Mouse (Mus musculus): ENCODE measurements at regions not wholly inside any gene's neighbourhood (a gene's known extent, or its start where the extent isn't known, plus 50 kb on each side); places are given as distances from the start of the nearest gene placed in this dataset.

- Histone ChIP-seq H3K9me3 (replicated peaks; ENCODE audit: control insufficient read depth, low read length) (no peaks in the 10 kb centered on the region), H3K4me3 (ENCODE audit: low read depth, low read length) (no peak overlapping the region), H3K4me2 (ENCODE audit: low read length) (no peak overlapping the region), H3K9ac (ENCODE audit: low read length) (no peak overlapping the region), H3K27me3 (replicated peaks; ENCODE audit: control insufficient read depth, insufficient read depth, low read length) (no peaks in the 10 kb centered on the region), H3K4me1 (ENCODE audit: control insufficient read depth, insufficient read depth, low read length) (peaks cover 10% of the 10 kb centered on the region; the same call in 1 of the 2 replicates), H3K36me3 (ENCODE audit: control insufficient read depth, insufficient read depth, low read length) (no peaks in the 10 kb centered on the region), H3K27ac (ENCODE audit: low read depth, low read length) (no peak overlapping the region)
- 43% methylated on average over 5 of the region's 5 CpGs for WGBS
- no peak for ATAC-seq
- DNase-seq (ENCODE audit: low spot score), result peak; percentile 67
Measured at GRCm38 (mm10) chr10:96880771-96881170, 264.0 kb downstream of the Btg1 start.

DNA sequence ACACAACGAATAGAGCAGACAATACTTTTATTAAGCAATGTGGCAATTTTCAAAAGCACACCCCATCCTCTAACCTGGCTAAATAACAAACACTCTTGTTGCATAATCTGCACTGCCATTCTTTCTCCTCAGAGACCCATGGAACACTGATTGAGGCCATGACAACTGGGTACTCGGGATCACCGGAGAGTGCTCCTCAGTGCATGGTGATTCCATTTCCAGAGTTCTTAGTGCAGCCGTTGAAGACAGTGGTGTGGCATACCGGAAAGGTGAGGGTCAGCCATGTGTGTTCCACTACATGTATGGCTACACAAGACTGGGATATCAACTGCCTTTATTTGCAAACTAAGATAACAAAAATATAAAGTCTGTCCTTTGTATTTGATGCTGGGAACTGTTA is 264.4 kb downstream of the Btg1 start:
- 50% methylated on average over 5 of the region's 5 CpGs for WGBS
- Histone ChIP-seq H3K4me2 (ENCODE audit: low read length) (no peak overlapping the region), H3K4me1 (ENCODE audit: control insufficient read depth, insufficient read depth, low read length) (peaks cover 10% of the 10 kb centered on the region; the same call in 1 of the 2 replicates), H3K9ac (ENCODE audit: low read length) (no peak overlapping the region), H3K9me3 (replicated peaks; ENCODE audit: control insufficient read depth, low read length) (no peaks in the 10 kb centered on the region), H3K27me3 (replicated peaks; ENCODE audit: control insufficient read depth, insufficient read depth, low read length) (no peaks in the 10 kb centered on the region), H3K4me3 (ENCODE audit: low read depth, low read length) (no peak overlapping the region), H3K36me3 (ENCODE audit: control insufficient read depth, insufficient read depth, low read length) (no peaks in the 10 kb centered on the region), H3K27ac (ENCODE audit: low read depth, low read length) (no peak overlapping the region)
- 0 out of 2 replicates have a peak, but pooled peaks have one; percentile 26 for ATAC-seq
- DNase-seq (ENCODE audit: low spot score), result no peak

- peaks cover 10% of the 10 kb centered on the region; the same call in 1 of the 2 replicates for H3K4me1 ChIP-seq (ENCODE audit: control insufficient read depth, insufficient read depth, low read length)
- ATAC-seq (peak; percentile 65; the same call in 1 of the 2 replicates), DNase-seq (ENCODE audit: low spot score) (peak; percentile 56)
- 66% methylated on average over 2 of the region's 2 CpGs for WGBS
- no peak overlapping the region for H3K4me3 ChIP-seq (ENCODE audit: low read depth, low read length)
- H3K27ac ChIP-seq (ENCODE audit: low read depth, low read length), result no peak overlapping the region
- no peaks in the 10 kb centered on the region for H3K36me3 ChIP-seq (ENCODE audit: control insufficient read depth, insufficient read depth, low read length)
- no peak overlapping the region for H3K4me2 ChIP-seq (ENCODE audit: low read length)
- H3K9ac ChIP-seq (ENCODE audit: low read length), result no peak overlapping the region
- H3K27me3 ChIP-seq (replicated peaks; ENCODE audit: control insufficient read depth, insufficient read depth, low read length), result no peaks in the 10 kb centered on the region
- no peaks in the 10 kb centered on the region for H3K9me3 ChIP-seq (replicated peaks; ENCODE audit: control insufficient read depth, low read length)
Measured at GRCm38 (mm10) chr10:96881660-96882059, 264.9 kb downstream of the Btg1 start.

- 82% methylated on average over 1 of the region's 1 CpGs for WGBS
- Histone ChIP-seq H3K4me1 (ENCODE audit: control insufficient read depth, insufficient read depth, low read length) (no peaks in the 10 kb centered on the region), H3K36me3 (ENCODE audit: control insufficient read depth, insufficient read depth, low read length) (no peaks in the 10 kb centered on the region), H3K9ac (ENCODE audit: low read length) (no peak overlapping the region), H3K27me3 (replicated peaks; ENCODE audit: control insufficient read depth, insufficient read depth, low read length) (no peaks in the 10 kb centered on the region), H3K4me2 (ENCODE audit: low read length) (no peak overlapping the region), H3K4me3 (ENCODE audit: low read depth, low read length) (no peak overlapping the region), H3K9me3 (replicated peaks; ENCODE audit: control insufficient read depth, low read length) (no peaks in the 10 kb centered on the region), H3K27ac (ENCODE audit: low read depth, low read length) (no peak overlapping the region)
- no peak for DNase-seq (ENCODE audit: low spot score)
- no peak for ATAC-seq
Measured at GRCm38 (mm10) chr10:96901150-96901549, 284.3 kb downstream of the Btg1 start.

GRCm38 (mm10) chr10:96905098-96905809 is 288.4 kb downstream of the Btg1 start:
- no peak overlapping the region for H3K27ac ChIP-seq (ENCODE audit: low read depth, low read length)
- H3K27me3 ChIP-seq (replicated peaks; ENCODE audit: control insufficient read depth, insufficient read depth, low read length), result no peaks in the 10 kb centered on the region
- ATAC-seq, result no peak
- DNase-seq (ENCODE audit: low spot score), result no peak
- H3K4me2 ChIP-seq (ENCODE audit: low read length), result no peak overlapping the region
- no peaks in the 10 kb centered on the region for H3K36me3 ChIP-seq (ENCODE audit: control insufficient read depth, insufficient read depth, low read length)
- no peaks in the 10 kb centered on the region for H3K9me3 ChIP-seq (replicated peaks; ENCODE audit: control insufficient read depth, low read length)
- H3K9ac ChIP-seq (ENCODE audit: low read length), result no peak overlapping the region
- no peak overlapping the region for H3K4me3 ChIP-seq (ENCODE audit: low read depth, low read length)
- 95% methylated on average over 4 of the region's 4 CpGs for WGBS
- no peaks in the 10 kb centered on the region for H3K4me1 ChIP-seq (ENCODE audit: control insufficient read depth, insufficient read depth, low read length)

DNA sequence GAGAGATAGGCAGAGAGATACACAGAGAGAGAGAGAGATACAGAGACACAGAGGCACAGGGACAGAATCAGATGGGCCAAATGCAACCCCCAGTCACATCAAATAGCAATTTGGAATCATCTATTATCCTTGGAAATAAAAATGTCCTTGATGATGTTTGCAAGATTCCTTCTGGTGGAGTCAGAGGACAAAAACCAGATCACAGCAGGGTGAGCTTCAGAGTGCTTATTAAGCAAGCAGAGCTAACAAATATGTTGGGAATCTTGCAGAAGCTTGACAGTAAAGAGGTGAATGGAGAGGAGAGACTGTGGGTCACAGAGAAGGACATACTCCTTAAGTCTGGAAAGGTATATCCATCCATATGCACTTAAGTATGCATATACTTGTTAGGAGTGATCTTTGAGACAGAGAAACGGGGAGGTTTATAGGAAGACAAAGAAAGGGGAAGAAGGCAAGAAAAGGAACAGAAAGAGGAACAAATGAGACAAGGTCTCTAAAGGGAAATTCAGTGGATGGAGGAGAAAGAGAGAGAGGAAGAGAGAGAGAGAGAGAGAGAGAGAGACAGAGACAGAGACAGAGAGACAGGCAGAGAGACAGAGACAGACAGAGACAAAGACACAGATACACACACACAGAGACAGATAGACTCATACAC is 293.0 kb downstream of the Btg1 start:
- Histone ChIP-seq H3K4me1 (ENCODE audit: control insufficient read depth, insufficient read depth, low read length) (no peaks in the 10 kb centered on the region), H3K27me3 (replicated peaks; ENCODE audit: control insufficient read depth, insufficient read depth, low read length) (no peaks in the 10 kb centered on the region), H3K4me3 (ENCODE audit: low read depth, low read length) (no peak overlapping the region), H3K9ac (ENCODE audit: low read length) (no peak overlapping the region), H3K9me3 (replicated peaks; ENCODE audit: control insufficient read depth, low read length) (0 out of 2 replicates have a peak, but pooled peaks cover 11% of the 10 kb centered on the region), H3K4me2 (ENCODE audit: low read length) (no peak overlapping the region), H3K36me3 (ENCODE audit: control insufficient read depth, insufficient read depth, low read length) (no peaks in the 10 kb centered on the region), H3K27ac (ENCODE audit: low read depth, low read length) (no peak overlapping the region)
- ATAC-seq (no peak), DNase-seq (ENCODE audit: low spot score) (no peak)
- 74% methylated on average over 1 of the region's 1 CpGs for WGBS

GRCm38 (mm10) chr10:96921181-96921580 is 304.4 kb downstream of the Btg1 start:
- no peaks in the 10 kb centered on the region for H3K4me1 ChIP-seq (ENCODE audit: control insufficient read depth, insufficient read depth, low read length)
- no peak overlapping the region for H3K4me3 ChIP-seq (ENCODE audit: low read depth, low read length)
- H3K9me3 ChIP-seq (replicated peaks; ENCODE audit: control insufficient read depth, low read length), result peaks cover 9% of the 10 kb centered on the region; the same call in 1 of the 2 replicates
- no peaks in the 10 kb centered on the region for H3K36me3 ChIP-seq (ENCODE audit: control insufficient read depth, insufficient read depth, low read length)
- H3K27ac ChIP-seq (ENCODE audit: low read depth, low read length), result no peak overlapping the region
- no peak overlapping the region for H3K9ac ChIP-seq (ENCODE audit: low read length)
- no peak overlapping the region for H3K4me2 ChIP-seq (ENCODE audit: low read length)
- 93% methylated on average over 1 of the region's 1 CpGs for WGBS
- no peak for DNase-seq (ENCODE audit: low spot score)
- ATAC-seq, result no peak
- no peaks in the 10 kb centered on the region for H3K27me3 ChIP-seq (replicated peaks; ENCODE audit: control insufficient read depth, insufficient read depth, low read length)

DNA sequence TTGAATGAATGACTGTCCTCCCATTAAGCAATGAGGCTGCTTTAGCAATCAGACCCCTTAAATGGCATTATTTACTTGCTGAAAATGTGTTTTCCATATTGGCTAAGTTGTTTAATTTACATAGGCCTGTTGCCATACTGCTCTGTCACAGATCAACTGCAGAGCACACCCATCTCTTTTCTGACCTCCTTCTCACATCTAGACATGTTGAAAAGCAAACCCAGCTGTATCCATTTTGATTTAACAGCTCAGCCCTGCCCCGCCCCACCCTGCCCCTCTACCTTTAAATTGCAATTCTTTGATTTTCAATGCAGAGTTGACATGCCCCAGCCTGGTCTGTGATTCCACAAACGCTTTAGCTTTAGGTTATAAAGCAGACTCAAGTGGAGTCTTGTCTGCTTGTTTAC is 307.5 kb downstream of the Btg1 start:
- Histone ChIP-seq H3K36me3 (ENCODE audit: control insufficient read depth, insufficient read depth, low read length) (no peaks in the 10 kb centered on the region), H3K4me3 (ENCODE audit: low read depth, low read length) (no peak overlapping the region), H3K27me3 (replicated peaks; ENCODE audit: control insufficient read depth, insufficient read depth, low read length) (no peaks in the 10 kb centered on the region), H3K27ac (ENCODE audit: low read depth, low read length) (no peak overlapping the region), H3K9ac (ENCODE audit: low read length) (no peak overlapping the region), H3K9me3 (replicated peaks; ENCODE audit: control insufficient read depth, low read length) (no peaks in the 10 kb centered on the region), H3K4me2 (ENCODE audit: low read length) (no peak overlapping the region), H3K4me1 (ENCODE audit: control insufficient read depth, insufficient read depth, low read length) (no peaks in the 10 kb centered on the region)
- DNase-seq (ENCODE audit: low spot score) (no peak), ATAC-seq (no peak)
- WGBS, result 86% methylated on average over 2 of the region's 2 CpGs

- H3K4me2 ChIP-seq (ENCODE audit: low read length), result no peak overlapping the region
- H3K27me3 ChIP-seq (replicated peaks; ENCODE audit: control insufficient read depth, insufficient read depth, low read length), result no peaks in the 10 kb centered on the region
- no peaks in the 10 kb centered on the region for H3K36me3 ChIP-seq (ENCODE audit: control insufficient read depth, insufficient read depth, low read length)
- H3K9me3 ChIP-seq (replicated peaks; ENCODE audit: control insufficient read depth, low read length), result no peaks in the 10 kb centered on the region
- H3K4me1 ChIP-seq (ENCODE audit: control insufficient read depth, insufficient read depth, low read length), result no peaks in the 10 kb centered on the region
- DNase-seq (ENCODE audit: low spot score), result no peak
- H3K4me3 ChIP-seq (ENCODE audit: low read depth, low read length), result no peak overlapping the region
- 93% methylated on average over 4 of the region's 4 CpGs for WGBS
- H3K9ac ChIP-seq (ENCODE audit: low read length), result no peak overlapping the region
- ATAC-seq, result no peak
- H3K27ac ChIP-seq (ENCODE audit: low read depth, low read length), result no peak overlapping the region
Measured at GRCm38 (mm10) chr10:96924722-96925121, 307.9 kb downstream of the Btg1 start.
